Mouse (Mus musculus) retina, embryonic 14.5 days (tissue): ENCODE measurements around the gene Wdr46.
A peak's percentile ranks its signal among the peaks of the same experiment; 100 is the strongest.

Source experiments
- DNase-seq: peaks from one replicate; pipeline ENCODE4 v3.0.0-alpha.2; 2015; ENCODE audit warnings: low spot score

Gene Wdr46

DNA sequence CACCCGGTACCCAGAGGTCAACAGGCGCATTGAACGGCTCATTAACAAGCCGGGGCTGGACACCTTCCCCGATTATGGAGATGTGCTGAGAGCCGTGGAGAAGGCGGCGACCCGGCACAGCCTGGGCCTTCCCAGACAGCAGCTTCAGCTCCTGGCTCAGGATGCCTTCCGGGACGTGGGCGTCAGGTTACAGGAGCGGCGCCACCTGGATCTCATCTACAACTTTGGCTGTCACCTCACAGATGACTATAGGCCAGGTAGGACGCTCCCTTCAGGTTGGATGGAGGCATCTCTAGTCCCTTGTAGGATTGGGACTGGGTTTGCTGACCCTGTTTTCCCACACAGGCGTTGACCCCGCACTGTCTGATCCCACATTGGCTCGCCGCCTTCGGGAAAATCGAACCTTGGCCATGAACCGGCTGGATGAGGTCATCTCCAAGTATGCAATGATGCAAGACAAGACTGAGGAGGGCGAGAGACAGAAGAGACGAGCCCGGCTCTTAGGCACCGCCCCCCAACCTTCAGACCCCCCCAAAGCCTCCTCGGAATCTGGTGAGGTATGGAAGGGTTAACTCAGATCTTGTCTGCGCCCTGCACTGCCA lies 28.5 kb upstream of the Wdr46 start:
- DNase-seq: no peak

DNA sequence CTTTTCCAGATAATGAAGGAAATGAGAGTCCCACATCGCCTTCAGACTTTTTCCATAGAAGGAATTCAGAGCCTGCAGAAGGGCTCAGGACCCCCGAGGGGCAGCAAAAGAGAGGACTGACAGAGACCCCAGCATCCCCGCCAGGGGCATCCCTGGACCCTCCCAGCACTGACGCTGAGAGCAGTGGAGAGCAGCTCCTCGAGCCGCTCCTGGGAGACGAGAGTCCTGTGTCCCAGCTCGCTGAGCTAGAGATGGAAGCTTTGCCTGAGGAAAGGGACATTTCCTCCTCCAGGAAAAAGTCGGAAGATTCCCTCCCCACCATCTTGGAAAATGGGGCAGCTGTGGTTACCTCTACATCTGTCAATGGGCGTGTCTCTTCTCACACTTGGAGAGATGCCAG lies 27.2 kb upstream of the Wdr46 start:
- DNase-seq: no peak

- no peak for DNase-seq
Measured at GRCm38 (mm10) chr17:33913905-33914304, 26.6 kb upstream of the Wdr46 start.

GRCm38 (mm10) chr17:33914969-33915391 lies 25.5 kb upstream of the Wdr46 start:
- DNase-seq: no peak

DNA sequence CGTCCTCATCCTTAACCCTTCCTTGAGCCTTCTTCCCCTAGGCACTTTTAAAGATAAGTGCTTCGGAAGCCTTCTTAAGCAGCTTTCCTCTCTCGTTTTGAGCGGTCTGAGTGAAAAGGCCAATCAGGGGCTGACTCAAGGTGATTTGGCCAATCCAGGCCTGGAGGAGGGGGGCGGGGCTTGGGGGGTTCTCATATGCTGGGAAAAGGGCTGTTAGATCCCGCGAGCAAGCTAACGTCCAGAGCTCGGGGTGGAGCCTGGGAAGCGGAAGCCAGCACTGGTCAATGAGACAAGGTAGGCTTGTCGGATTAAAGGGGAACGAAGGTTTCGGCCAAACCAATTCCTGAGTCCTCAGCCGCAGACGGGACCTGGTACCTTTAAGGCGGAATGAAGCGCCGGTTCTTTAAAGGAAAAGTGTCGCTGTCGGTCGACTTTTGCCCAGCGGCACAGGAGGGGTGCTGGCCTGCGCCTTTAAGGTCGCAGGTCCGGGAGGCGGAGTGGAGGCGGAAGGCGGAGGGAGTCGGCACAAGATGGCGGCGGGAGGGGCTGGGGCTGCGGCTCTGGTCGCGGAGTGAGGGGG lies 24.7 kb upstream of the Wdr46 start, which contains the start of the genes Tapbp and Zbtb22:
Tapbp (plus strand) TSS at position 229 of the 580 bp plus-strand sequence.
Zbtb22 (plus strand) TSS at position 234 of the 580 bp plus-strand sequence.
- peak; percentile 98 for DNase-seq

DNA sequence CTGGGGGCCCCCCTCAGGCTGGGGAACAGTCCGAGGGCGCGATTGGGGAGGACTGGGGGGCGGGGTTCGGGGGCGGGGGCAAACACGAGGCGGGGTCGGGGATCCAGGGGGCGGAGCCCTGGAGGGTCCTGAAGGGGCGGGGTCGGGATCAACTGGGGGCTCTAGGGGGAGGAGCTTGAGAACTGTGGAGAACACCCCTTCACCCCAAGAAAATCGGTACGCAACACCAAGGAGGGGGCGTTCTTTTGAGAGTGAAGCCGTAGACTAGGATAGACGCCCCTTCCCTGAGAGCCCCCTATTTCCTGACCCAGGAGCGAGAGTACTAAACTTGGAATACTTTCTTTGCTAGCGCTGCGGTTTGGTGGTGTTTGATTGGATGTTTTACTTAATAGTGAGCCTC lies 24.2 kb upstream of the Wdr46 start:
- peak; percentile 77 for DNase-seq

- DNase-seq: no peak
Measured at GRCm38 (mm10) chr17:33916847-33917655, 23.4 kb upstream of the Wdr46 start.

DNA sequence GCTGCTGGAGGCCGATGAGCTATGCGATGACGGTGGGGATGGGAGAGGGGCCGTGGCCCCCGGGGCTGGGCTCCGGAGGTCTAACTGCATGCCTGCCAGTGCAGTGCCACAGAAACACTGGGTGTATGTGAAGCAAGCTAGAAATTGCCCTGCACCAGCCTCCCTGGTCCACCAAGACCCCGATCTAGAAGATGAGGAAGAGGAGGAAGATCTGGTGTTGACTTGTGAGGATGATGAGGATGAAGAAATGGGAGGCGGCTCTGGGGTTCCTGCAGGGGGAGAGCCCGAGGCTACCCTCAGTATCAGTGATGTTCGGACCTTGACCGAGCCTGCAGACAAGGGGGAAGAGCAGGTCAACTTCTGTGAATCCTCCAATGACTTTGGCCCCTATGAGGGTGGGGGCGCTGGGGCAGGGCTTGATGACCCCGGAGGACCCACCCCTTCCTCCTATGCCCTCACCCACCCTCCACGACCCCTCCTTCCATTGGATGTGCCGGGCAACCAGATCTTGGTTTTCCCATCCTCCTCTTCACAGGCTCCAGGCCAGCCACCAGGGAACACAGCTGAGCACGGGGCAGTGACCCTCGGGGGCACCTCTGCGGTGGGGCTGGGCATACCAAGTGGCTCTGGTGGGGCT lies 22.7 kb upstream of the Wdr46 start:
- no peak for DNase-seq

DNA sequence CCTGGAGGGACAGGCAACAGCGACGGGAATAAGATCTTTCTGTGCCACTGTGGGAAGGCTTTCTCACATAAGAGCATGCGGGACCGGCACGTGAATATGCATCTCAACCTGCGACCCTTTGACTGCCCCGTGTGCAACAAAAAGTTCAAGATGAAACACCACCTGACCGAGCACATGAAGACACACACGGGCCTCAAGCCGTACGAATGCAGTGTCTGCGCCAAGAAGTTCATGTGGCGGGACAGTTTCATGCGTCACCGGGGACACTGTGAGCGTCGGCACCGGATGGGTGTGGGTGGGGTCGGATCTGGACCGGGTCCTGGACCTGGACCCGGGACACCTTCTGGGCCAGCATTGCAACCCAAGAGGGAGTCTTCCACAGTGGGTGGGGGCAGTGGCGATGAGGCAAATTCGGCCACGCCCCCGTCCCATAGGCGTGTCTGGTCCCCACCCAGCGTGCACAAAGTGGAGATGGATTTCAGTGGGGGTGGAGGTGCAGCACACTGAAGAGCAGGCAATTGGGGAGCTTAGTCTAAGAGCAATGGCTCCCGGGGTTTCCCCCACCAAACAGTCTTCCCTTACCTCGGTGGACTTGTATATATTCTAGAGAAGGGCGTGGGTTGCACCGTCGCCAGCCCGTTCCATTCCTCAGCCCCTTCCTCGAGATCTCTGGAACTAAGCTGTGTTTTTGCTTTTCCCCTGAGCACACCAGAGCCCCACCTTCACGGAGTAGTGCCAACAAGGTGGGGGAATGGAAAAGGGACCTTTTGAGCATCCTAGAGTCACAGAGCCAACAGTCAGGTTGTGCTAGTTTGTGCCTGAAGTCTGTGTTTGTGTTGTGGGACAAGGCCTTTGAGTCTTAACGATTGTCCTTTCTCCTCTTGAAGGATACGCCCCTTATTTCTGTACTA lies 21.9 kb upstream of the Wdr46 start:
- no peak for DNase-seq

- peak; percentile 39 for DNase-seq
Measured at GRCm38 (mm10) chr17:33919351-33920281, 20.8 kb upstream of the Wdr46 start.

GRCm38 (mm10) chr17:33920282-33921097 lies 20.0 kb upstream of the Wdr46 start:
- DNase-seq: peak; percentile 86

DNA sequence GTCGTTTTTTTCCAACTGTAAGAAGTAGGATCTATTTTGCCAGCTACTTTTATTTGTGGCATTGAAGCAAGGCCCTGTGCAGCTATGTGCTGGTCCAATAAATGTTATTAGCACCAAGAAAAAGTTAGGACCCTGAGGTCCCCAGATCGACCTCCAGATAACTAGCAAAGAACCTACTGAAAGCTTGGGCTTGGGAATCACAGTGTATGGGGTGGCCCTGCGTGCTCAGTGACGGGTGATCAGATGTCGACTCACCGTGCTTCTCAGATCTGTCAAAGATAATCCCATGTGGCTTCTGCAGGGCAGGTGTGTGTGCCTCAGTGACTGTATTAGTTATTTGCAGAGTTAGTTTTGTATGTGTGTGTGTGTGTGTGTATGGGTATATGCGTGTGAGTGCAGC lies 19.1 kb upstream of the Wdr46 start:
- DNase-seq: no peak

DNA sequence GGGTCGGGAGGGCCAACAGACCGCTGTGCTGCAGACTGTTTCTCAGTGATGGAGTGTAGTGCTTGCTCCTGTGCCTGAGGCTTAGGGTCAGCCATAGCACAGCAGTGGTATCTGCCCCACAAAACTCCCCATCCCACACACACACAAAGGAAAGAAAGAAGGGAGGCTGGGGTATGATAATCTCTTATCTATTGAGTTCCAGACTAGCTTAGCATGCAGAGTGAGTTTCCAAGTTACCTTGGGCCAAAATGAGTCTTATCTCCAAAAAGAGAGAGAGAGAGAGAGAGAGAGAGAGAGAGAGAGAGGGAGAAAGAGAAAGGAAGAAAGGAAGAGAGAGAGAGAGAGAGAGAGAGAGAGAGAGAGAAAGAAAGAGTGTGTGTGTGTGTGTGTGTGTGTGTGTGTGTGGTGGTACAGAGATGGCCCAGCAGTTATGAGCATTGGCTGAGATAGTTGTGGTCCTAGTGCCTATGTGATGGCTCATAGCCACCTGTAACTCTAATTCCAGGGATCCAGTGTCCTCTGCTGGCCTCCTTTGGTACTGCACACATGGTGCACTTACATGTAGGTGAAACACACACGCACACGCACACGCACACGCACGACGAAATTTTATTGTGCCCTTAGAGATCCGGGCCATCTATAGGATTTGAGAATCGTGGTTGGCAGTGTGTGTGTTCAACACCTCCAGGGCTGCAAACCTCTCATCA lies 15.7 kb upstream of the Wdr46 start:
- peak; percentile 71 for DNase-seq

- DNase-seq: no peak
Measured at GRCm38 (mm10) chr17:33925406-33926116, 14.9 kb upstream of the Wdr46 start.

- DNase-seq: peak; percentile 47
Measured at GRCm38 (mm10) chr17:33926207-33926932, 14.1 kb upstream of the Wdr46 start.

DNA sequence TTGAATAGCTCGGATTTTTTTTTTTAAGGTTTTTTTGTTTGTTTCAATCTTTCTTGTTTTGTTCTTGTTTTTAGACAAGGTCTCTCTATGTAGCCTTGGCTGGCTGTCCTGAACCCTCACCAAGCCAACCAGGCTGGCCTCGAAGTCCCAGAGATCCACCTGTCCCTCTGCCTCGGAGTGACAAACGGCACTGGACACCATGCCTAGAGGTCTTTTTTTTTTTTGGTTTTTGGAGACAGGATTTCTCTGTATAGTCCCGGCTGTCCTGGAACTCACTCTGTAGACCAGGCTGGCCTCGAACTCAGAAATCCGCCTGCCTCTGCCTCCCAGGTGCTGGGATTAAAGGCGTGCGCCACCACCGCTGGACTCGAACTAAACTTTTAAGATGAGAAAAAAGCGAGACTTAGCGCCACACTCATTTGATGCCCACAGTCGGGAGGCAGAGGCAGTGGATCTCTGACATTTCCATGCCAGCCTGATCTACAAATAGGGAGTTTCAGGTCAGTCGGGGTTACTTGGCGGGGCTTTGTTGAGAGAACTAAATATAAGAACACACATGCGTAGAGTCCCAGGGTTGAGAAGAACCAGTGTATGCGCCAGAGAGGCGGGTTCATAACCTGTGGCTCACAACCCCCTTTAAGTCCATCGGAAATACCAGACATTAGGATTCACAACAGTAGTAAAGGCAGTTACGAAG lies 12.1 kb upstream of the Wdr46 start:
- no peak for DNase-seq
